Mouse (Mus musculus) bone marrow macrophage, adult 2 months (primary cell): ENCODE measurements at regions not wholly inside any gene's neighbourhood (a gene's known extent, or its start where the extent isn't known, plus 50 kb on each side); places are given as distances from the start of the nearest gene placed in this dataset.

Source experiments
- CTCF ChIP-seq: IDR thresholded peaks from 2 replicates; pipeline ENCODE4 v1.5.1; 2012; ENCODE audit warnings: low read depth, mild to moderate bottlenecking, low read length, moderate library complexity
- POLR2A ChIP-seq: IDR thresholded peaks from 2 replicates; pipeline ENCODE4 v1.6.1; 2012; ENCODE audit warnings: mild to moderate bottlenecking, low read depth, low read length, borderline replicate concordance

DNA sequence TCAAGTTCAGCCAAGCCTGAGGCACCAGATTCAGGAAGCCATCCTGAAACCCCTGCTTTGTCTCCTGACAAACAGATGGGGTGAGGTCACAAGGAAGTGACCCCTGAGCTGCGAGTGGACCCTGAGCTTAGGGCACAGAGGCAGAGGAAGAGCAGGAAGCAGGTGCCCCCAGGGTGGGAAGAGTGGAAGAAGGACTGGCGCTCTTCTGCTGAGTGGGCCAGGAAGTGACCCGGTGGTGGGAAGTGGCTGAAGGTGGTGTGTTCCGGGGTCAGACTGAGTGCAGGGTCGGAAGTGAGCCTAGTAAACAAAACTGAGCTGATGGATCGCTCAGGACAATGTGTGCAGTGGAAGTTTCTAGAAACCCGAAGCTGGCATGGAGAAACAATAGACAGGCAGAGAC lies 57.2 kb upstream of the Unc5b start:
- no peak for TF ChIP-seq CTCF
- no peak for TF ChIP-seq POLR2A
